Mouse (Mus musculus): ENCODE measurements around the gene Gm48552. TPM values are rescaled to one million over a fixed set of nuclear protein-coding genes. Genes with fewer than 3 reads are reported as not detected.

Gm48552 gene
- polyA plus RNA-seq, 1 experiment from 2014 or later = 1.4 TPM

- H3K4me2 ChIP-seq = no peak overlapping the region
- WGBS = 86% methylated on average over 6 of the region's 6 CpGs
- no peak for DNase-seq
These were observed 8.9 kb upstream of the Gm48552 start for GRCm38 (mm10) chr10:81379809-81380378.

DNA sequence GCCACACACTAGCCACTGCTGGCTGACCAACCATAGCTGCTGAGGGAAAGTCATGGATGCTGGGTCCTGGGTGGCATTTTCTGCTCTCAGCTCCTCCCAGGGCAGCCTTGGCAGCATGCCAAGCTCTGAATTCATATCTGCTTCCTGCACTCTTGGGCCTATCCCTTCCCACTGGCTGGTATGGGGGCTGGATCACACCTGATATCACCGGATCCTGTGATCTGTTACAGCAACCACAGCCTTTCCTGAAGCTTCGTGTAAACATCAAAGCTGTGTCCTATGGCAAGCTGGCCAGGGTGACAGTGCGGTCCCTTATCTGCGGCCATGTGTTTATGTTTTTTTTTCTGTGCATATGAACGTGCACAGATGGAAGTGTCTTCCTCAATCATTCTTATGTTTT, 6.8 kb upstream of the Gm48552 start:
- H3K36me3 ChIP-seq (ENCODE audit: insufficient read depth) = peaks cover 15% of the 10 kb centered on the region
- DNase-seq = peak; percentile 73
- no peak for ATAC-seq (ENCODE audit: insufficient read depth)
- WGBS = 40% methylated on average over 5 of the region's 5 CpGs
- TF ChIP-seq CTCF (IDR thresholded peaks at IDR 0.05; ENCODE audit: low read depth) = no peak
- H3K4me1 ChIP-seq (ENCODE audit: insufficient read depth) = peaks cover 2% of the 10 kb centered on the region
- H3K9ac ChIP-seq = 0 out of 2 replicates have a peak overlapping the region, but pooled peaks have one; percentile 20
- no peak overlapping the region for H3K4me3 ChIP-seq (ENCODE audit: low read depth, low read length)
- H3K27ac ChIP-seq (ENCODE audit: low read depth) = peak overlapping the region; percentile 80
- no peaks in the 10 kb centered on the region for H3K9me3 ChIP-seq (ENCODE audit: low read depth, low read length)
- H3K4me2 ChIP-seq = no peak overlapping the region
- H3K27me3 ChIP-seq (ENCODE audit: insufficient read depth, low read length) = no peaks in the 10 kb centered on the region

More at GRCm38 (mm10) chr10:81379809-81380378, 8.9 kb upstream of the Gm48552 start:
- TF ChIP-seq CTCF (IDR thresholded peaks at IDR 0.05; ENCODE audit: low read depth) = no peak
- Histone ChIP-seq H3K4me3 (ENCODE audit: low read depth, low read length) (no peak overlapping the region), H3K27me3 (ENCODE audit: insufficient read depth, low read length) (no peaks in the 10 kb centered on the region), H3K9ac (no peak overlapping the region), H3K9me3 (ENCODE audit: low read depth, low read length) (no peaks in the 10 kb centered on the region), H3K27ac (ENCODE audit: low read depth) (no peak overlapping the region), H3K36me3 (ENCODE audit: insufficient read depth) (peaks cover 17% of the 10 kb centered on the region), H3K4me1 (ENCODE audit: insufficient read depth) (peaks cover 9% of the 10 kb centered on the region)
- ATAC-seq (ENCODE audit: insufficient read depth) = no peak

DNA sequence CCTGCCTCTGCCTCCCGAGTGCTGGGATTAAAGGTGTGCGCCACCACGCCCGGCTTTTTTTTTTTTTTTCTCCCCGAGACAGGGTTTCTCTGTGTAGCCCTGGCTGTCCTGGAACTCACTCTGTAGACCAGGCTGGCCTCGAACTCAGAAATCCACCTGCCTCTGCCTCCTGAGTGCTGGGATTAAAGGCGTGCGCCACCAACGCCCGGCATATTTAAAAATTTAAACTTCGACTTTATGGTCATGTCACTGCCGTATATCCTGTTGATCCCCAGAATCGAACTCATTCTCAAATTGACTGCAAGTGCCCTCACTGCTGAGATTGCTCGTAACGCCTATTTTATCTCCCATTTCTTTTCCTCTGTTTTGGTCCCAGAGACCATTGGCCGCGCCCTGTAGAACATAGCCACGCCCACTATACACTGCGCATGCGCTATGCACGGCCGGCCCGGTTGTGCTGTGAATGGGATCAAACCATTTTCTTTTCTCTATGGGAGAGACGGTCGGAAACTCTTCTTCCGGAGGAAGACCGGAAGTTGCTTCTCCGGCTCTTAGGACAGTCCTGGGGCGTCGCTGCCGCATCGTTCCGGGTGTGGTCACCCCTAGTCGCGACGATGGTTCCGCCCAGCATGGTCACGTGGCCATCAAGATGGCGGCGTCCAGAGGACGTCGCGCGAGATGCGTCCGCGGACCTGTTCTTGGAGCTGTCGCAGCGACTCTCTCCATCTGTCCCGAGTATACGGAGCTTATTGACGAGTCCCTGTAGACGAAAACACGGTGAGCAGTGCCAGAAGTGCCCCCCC, 4.8 kb upstream of the Gm48552 start, which contains the start of the genes Dohh and Gm48551:
TSS of gene Dohh (plus strand) at position 627 of the 803 bp plus-strand sequence.
TSS of gene Gm48551 (plus strand) at position 665 of the 803 bp plus-strand sequence.
- no peaks in the 10 kb centered on the region for H3K9me3 ChIP-seq (ENCODE audit: low read depth, low read length)
- DNase-seq = peak; percentile 100
- H3K4me3 ChIP-seq (ENCODE audit: low read depth, low read length) = peak within 1 kb of the TSS; percentile 97
- no peak for TF ChIP-seq CTCF (IDR thresholded peaks at IDR 0.05; ENCODE audit: low read depth)
- 4% methylated on average over 50 of the region's 54 CpGs for WGBS
- H3K27ac ChIP-seq (ENCODE audit: low read depth) = peak within 1 kb of the TSS; percentile 84
- peak; percentile 96 for ATAC-seq (ENCODE audit: insufficient read depth)
- H3K4me2 ChIP-seq = peak within 1 kb of the TSS; percentile 92
- no peaks in the 10 kb centered on the region; the same call in 1 of the 2 replicates for H3K4me1 ChIP-seq (ENCODE audit: insufficient read depth)
- H3K36me3 ChIP-seq (ENCODE audit: insufficient read depth) = peaks cover 35% of the 10 kb centered on the region
- H3K9ac ChIP-seq = peak within 1 kb of the TSS; percentile 84
- H3K27me3 ChIP-seq (ENCODE audit: insufficient read depth, low read length) = no peaks in the 10 kb centered on the region

- no peaks in the 10 kb centered on the region for H3K27me3 ChIP-seq (ENCODE audit: insufficient read depth, low read length)
- peak overlapping the region; percentile 84 for H3K27ac ChIP-seq (ENCODE audit: low read depth)
- no peaks in the 10 kb centered on the region; the same call in 1 of the 2 replicates for H3K4me1 ChIP-seq (ENCODE audit: insufficient read depth)
- H3K4me2 ChIP-seq = peak overlapping the region; percentile 92
- H3K36me3 ChIP-seq (ENCODE audit: insufficient read depth) = peaks cover 35% of the 10 kb centered on the region
- peak overlapping the region; percentile 97 for H3K4me3 ChIP-seq (ENCODE audit: low read depth, low read length)
- H3K9ac ChIP-seq = peak overlapping the region; percentile 84
- no peak for TF ChIP-seq CTCF (IDR thresholded peaks at IDR 0.05; ENCODE audit: low read depth)
- under 1% methylated on average over 19 of the region's 19 CpGs for WGBS
- H3K9me3 ChIP-seq (ENCODE audit: low read depth, low read length) = no peaks in the 10 kb centered on the region
- no peak for DNase-seq
- ATAC-seq (ENCODE audit: insufficient read depth) = peak; percentile 22; the same call in 1 of the 2 replicates
These were observed 4.2 kb upstream of the Gm48552 start for GRCm38 (mm10) chr10:81384605-81384982.

DNA sequence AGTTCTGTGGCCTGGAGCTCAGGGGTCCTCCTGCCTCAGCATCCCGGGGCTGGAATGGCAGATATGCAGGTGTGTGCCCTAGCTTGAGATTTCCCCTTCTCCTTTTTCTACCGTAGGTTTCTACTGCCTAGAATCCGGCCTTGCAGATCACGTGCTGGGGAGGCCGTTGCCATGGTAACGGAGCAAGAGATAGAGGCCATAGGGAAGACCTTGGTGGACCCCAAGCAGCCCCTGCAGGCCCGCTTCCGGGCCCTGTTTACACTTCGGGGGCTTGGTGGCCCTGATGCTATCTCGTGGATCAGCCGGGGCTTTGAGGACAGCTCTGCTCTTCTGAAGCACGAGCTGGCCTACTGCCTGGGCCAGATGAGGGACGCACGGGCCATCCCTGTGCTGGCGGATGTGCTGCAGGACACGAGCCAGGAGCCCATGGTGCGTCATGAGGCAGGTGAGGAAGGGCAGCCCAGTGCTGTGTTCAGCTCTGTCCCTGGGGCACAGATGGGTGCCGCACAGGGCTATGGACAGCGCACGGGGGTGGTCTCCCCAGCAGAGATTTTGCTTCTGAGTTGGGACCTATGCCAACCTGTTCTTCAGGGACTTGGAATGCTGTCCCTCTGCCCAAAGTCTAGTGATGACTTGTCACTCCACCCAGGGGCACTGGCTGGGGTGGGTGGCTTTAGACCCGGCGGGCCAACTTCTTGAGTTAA, 3.0 kb upstream of the Gm48552 start:
- Histone ChIP-seq H3K9me3 (ENCODE audit: low read depth, low read length) (no peaks in the 10 kb centered on the region), H3K4me2 (peak overlapping the region; percentile 92), H3K27me3 (ENCODE audit: insufficient read depth, low read length) (no peaks in the 10 kb centered on the region), H3K4me3 (ENCODE audit: low read depth, low read length) (peak overlapping the region; percentile 97), H3K27ac (ENCODE audit: low read depth) (no peak overlapping the region), H3K9ac (0 out of 2 replicates have a peak overlapping the region, but pooled peaks have one; percentile 84), H3K36me3 (ENCODE audit: insufficient read depth) (peaks cover 35% of the 10 kb centered on the region), H3K4me1 (ENCODE audit: insufficient read depth) (no peaks in the 10 kb centered on the region; the same call in 1 of the 2 replicates)
- no peak for TF ChIP-seq CTCF (IDR thresholded peaks at IDR 0.05; ENCODE audit: low read depth)
- WGBS = 64% methylated on average over 22 of the region's 22 CpGs
- ATAC-seq (ENCODE audit: insufficient read depth) = no peak
- DNase-seq = no peak

- Histone ChIP-seq H3K9ac (no peak overlapping the region), H3K27me3 (ENCODE audit: insufficient read depth, low read length) (no peaks in the 10 kb centered on the region), H3K27ac (ENCODE audit: low read depth) (no peak overlapping the region), H3K36me3 (ENCODE audit: insufficient read depth) (peaks cover 35% of the 10 kb centered on the region), H3K9me3 (ENCODE audit: low read depth, low read length) (no peaks in the 10 kb centered on the region), H3K4me3 (ENCODE audit: low read depth, low read length) (no peak overlapping the region), H3K4me1 (ENCODE audit: insufficient read depth) (no peaks in the 10 kb centered on the region; the same call in 1 of the 2 replicates), H3K4me2 (no peak overlapping the region)
- no peak for ATAC-seq (ENCODE audit: insufficient read depth)
- no peak for DNase-seq
- WGBS = 91% methylated on average over 20 of the region's 20 CpGs
- TF ChIP-seq CTCF (IDR thresholded peaks at IDR 0.05; ENCODE audit: low read depth) = no peak
These were observed 1.1 kb upstream of the Gm48552 start for GRCm38 (mm10) chr10:81387716-81388115.
